Mouse (Mus musculus) heart, postnatal 0 days (tissue): ENCODE results near the gene Tdrd9. TPM values are rescaled to one million over a fixed set of nuclear protein-coding genes. Genes with fewer than 3 reads are reported as not detected.

Source experiments
- ATAC-seq: fragments of 200-750 bp; cut with Nextera tagmentation; 2 replicates; pipeline ENCODE4 v1.8.0; 2017; ENCODE audit warnings: low read depth, moderate number of reproducible peaks, moderate library complexity; ENCODE audit not compliant: insufficient read depth
- DNase-seq: peaks from one replicate; pipeline ENCODE4 v3.0.0-alpha.2; 2016; ENCODE audit warnings: low spot score
- H3K27ac ChIP-seq: fragments of 300-500 bp; sonication (generic); 2 replicates; pipeline ENCODE4 v1.5.1; 2014; ENCODE audit warnings: low read depth, mild to moderate bottlenecking
- H3K27me3 ChIP-seq: fragments of 300-500 bp; sonication (generic); 2 replicates; pipeline ENCODE4 v1.6.1; 2014; ENCODE audit warnings: low read length, mixed read lengths; ENCODE audit not compliant: control insufficient read depth, insufficient read depth
- H3K36me3 ChIP-seq: fragments of 300-500 bp; sonication (generic); replicated peaks from 2 replicates; pipeline ENCODE4 v1.6.1; 2014; ENCODE audit warnings: low read length, mixed read lengths; ENCODE audit not compliant: control insufficient read depth, insufficient read depth
- H3K4me1 ChIP-seq: fragments of 300-500 bp; sonication (generic); 2 replicates; pipeline ENCODE4 v1.6.1; 2014; ENCODE audit warnings: antibody characterized with exemption; ENCODE audit not compliant: control insufficient read depth, insufficient read depth
- H3K4me2 ChIP-seq: fragments of 300-500 bp; sonication (generic); 2 replicates; pipeline ENCODE4 v1.6.1; 2014; ENCODE audit warnings: low read depth, mild to moderate bottlenecking, low read length, moderate library complexity
- H3K4me3 ChIP-seq: fragments of 300-500 bp; sonication (generic); 2 replicates; pipeline ENCODE4 v1.5.1; 2014; ENCODE audit warnings: low read depth, low read length
- H3K9ac ChIP-seq: fragments of 300-500 bp; sonication (generic); replicated peaks from 2 replicates; pipeline ENCODE4 v1.6.1; 2014; ENCODE audit warnings: low read depth, low read length, mixed read lengths
- H3K9me3 ChIP-seq: fragments of 300-500 bp; sonication (generic); replicated peaks from 2 replicates; pipeline ENCODE4 v1.6.1; 2016; ENCODE audit warnings: low read length; ENCODE audit not compliant: control insufficient read depth
- CTCF ChIP-seq: IDR thresholded peaks from 2 replicates; pipeline ENCODE4 v1.5.1; 2016; ENCODE audit warnings: antibody characterized with exemption, control low read depth, low read depth
- EP300 ChIP-seq: IDR thresholded peaks from 2 replicates; pipeline ENCODE4 v1.6.1; 2016; ENCODE audit warnings: antibody characterized with exemption, low read depth
- WGBS: fragments of 180-500 bp; shearing (Covaris S2); extraction: QIAGEN DNeasy Blood & Tissue Kit; methylation state at CpG from one replicate; pipeline ENCODE4 v1.1.7; 2014; 5-methylcytosine and 5-hydroxymethylcytosine counted together
- polyA plus RNA-seq: library from polyadenylated mRNA; unstranded; fragments of >200 nt; fragmentation: Nextera tagmentation; extraction: Ambion mirVana; gene quantifications from 2 replicates; pipeline ENCODE4 v1.2.1, GENCODE M21; 2015
- total RNA-seq: library from RNA; depleted of rRNA; stranded (reverse); fragments of >200 nt; gene quantifications from 2 replicates; pipeline ENCODE4 v1.2.3, GENCODE M21; 2014; ENCODE audit warnings: low replicate concordance

Gene Tdrd9
- total and polyA plus RNA-seq, 2 experiments from 2014 or later = 0.11 TPM; not detected in 1

DNA sequence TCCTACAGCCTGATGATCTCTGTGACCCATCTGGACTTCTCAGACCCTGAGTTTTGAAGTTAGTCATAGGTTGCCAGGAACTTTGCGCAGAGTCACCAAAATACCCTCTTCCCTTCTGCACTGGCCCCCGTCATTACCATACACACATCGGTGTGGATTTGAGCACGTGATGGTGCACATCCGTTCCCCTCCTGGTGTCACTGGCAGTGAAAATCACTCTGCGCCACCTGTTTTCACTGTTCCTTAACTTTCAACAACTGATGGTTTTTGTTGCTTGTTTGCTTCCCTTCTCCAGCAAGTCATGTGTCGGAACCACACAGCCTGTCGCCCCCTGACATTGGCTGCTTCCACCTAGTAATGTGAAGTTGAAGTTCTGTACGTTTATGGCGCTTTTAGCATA, 1.1 kb downstream of the Tdrd9 start:
- peaks cover 10% of the 10 kb centered on the region for H3K4me1 ChIP-seq
- H3K9me3 ChIP-seq = no peaks in the 10 kb centered on the region
- no peak overlapping the region for H3K4me2 ChIP-seq
- no peak overlapping the region for H3K9ac ChIP-seq
- H3K36me3 ChIP-seq = no peaks in the 10 kb centered on the region
- ATAC-seq (no peak), DNase-seq (no peak)
- H3K27me3 ChIP-seq = no peaks in the 10 kb centered on the region
- H3K4me3 ChIP-seq = no peak overlapping the region
- H3K27ac ChIP-seq = no peak overlapping the region
- WGBS = 85% methylated on average over 10 of the region's 10 CpGs
- no peak for TF ChIP-seq EP300
- no peak for TF ChIP-seq CTCF

DNA sequence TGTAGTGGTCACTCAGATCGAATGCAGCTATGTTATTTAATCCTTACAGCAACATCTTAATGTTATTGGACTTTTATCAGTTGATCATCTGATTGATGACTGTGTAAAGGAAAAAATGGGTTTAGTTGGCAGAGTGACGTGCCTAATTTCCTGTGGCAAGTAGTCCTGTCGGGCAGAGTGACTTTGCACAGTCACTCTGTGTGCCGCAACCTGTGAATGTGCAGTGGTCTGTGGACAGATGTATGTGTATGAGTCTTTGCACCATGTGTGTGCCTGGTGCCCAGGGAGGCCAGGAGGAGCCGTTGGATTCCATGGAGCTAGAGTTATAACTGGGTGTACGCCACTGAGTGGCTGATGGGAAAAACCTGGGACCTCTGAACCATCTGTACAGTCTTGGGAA, 3.2 kb downstream of the Tdrd9 start:
- H3K4me1 ChIP-seq = peaks cover 14% of the 10 kb centered on the region
- no peak overlapping the region for H3K4me3 ChIP-seq
- H3K9me3 ChIP-seq = no peaks in the 10 kb centered on the region
- no peak for TF ChIP-seq CTCF
- no peak for TF ChIP-seq EP300
- no peaks in the 10 kb centered on the region for H3K36me3 ChIP-seq
- no peak overlapping the region for H3K27ac ChIP-seq
- no peak for DNase-seq
- H3K27me3 ChIP-seq = no peaks in the 10 kb centered on the region
- H3K4me2 ChIP-seq = no peak overlapping the region
- 79% methylated on average over 6 of the region's 6 CpGs for WGBS
- no peak overlapping the region for H3K9ac ChIP-seq
- ATAC-seq = no peak

DNA sequence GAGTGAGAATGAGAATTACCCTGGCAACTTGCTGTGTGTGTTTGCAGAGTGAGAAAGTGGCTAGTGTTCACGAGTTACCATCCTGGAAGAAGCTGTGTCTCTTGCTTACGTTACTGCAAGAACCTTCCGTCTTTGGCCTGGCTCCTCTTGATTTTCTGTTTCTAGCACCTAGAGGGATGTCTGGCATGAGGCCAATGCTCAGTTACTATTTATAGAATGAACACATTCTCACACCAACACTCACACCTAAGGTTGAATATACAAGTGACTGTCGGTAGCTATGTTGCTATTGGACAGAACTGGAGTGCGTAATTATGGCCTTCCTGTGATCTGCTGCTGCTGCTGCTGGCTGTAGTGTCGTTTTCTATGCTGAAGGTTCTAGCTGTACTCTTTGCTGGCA, 5.8 kb downstream of the Tdrd9 start:
- Histone ChIP-seq H3K9me3 (no peaks in the 10 kb centered on the region), H3K4me3 (no peak overlapping the region), H3K9ac (no peak overlapping the region), H3K27me3 (no peaks in the 10 kb centered on the region), H3K36me3 (no peaks in the 10 kb centered on the region), H3K27ac (peak overlapping the region; percentile 81), H3K4me2 (peak overlapping the region; percentile 15; the same call in 1 of the 2 replicates), H3K4me1 (peaks cover 14% of the 10 kb centered on the region)
- WGBS = 15% methylated on average over 6 of the region's 6 CpGs
- ATAC-seq = peak; percentile 83
- peak; percentile 81 for DNase-seq
- no peak for TF ChIP-seq CTCF
- TF ChIP-seq EP300 = no peak

DNA sequence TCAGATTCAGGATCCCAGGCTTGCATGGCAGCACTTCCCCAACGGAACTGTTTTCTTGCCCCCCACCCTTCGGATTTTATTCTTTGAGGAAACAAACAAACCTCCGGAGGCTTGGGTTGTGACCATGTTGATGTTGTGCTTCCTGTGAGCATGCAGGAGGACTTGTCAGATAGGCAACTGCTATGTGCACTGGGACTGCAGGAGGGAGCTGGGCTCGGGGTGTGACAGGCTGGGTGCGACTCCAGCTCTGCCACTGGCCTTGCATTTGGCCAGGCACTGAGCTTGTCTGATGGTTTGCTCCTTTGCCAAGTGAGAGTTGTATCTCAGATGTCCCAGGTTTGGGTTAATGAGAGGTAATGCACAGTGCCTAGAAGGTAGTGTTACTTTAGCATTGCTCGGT, 6.9 kb downstream of the Tdrd9 start:
- DNase-seq (no peak), ATAC-seq (no peak)
- H3K4me1 ChIP-seq = peaks cover 14% of the 10 kb centered on the region
- no peaks in the 10 kb centered on the region for H3K36me3 ChIP-seq
- 65% methylated on average over 6 of the region's 6 CpGs for WGBS
- no peaks in the 10 kb centered on the region for H3K9me3 ChIP-seq
- TF ChIP-seq CTCF = no peak
- TF ChIP-seq EP300 = no peak
- H3K27me3 ChIP-seq = no peaks in the 10 kb centered on the region
- H3K4me3 ChIP-seq = no peak overlapping the region
- H3K4me2 ChIP-seq = no peak overlapping the region
- H3K9ac ChIP-seq = no peak overlapping the region
- H3K27ac ChIP-seq = 0 out of 2 replicates have a peak overlapping the region, but pooled peaks have one; percentile 81

DNA sequence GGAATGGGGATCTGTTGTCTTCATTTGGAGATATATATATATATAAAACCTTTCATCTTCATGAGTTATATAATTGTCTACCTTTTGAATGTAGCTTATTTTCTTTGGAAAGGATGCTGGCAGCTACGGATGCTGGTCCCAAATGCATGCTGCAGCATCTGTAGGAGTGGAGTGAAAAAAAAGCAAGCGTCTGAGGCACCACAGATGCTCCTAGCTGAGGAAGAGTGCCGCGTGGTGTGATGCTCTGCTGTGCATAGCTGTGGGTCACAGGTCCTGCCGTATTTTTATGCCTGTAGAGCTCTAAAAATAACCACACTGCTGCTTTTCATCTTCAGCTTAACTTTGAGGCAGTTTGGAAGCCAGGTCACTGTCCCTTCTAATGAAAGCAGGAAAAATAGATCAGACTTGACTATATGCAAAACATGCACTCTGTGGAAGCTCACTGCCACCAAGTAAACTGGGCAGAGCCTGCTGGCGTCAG, 9.6 kb downstream of the Tdrd9 start, which contains the start of gene Rd3l:
TSS of gene Rd3l (minus strand) at position 431 of the 481 bp plus-strand sequence.
- no peaks in the 10 kb centered on the region for H3K9me3 ChIP-seq
- H3K4me2 ChIP-seq = no peak within 1 kb of the TSS
- peak; percentile 10 for DNase-seq
- no peaks in the 10 kb centered on the region for H3K36me3 ChIP-seq
- H3K4me3 ChIP-seq = no peak within 1 kb of the TSS
- H3K27me3 ChIP-seq = no peaks in the 10 kb centered on the region
- 23% methylated on average over 6 of the region's 6 CpGs for WGBS
- no peak within 1 kb of the TSS for H3K9ac ChIP-seq
- H3K27ac ChIP-seq = 0 out of 2 replicates have a peak within 1 kb of the TSS, but pooled peaks have one; percentile 3
- peaks cover 14% of the 10 kb centered on the region for H3K4me1 ChIP-seq
- ATAC-seq = no peak
- no peak for TF ChIP-seq CTCF
- TF ChIP-seq EP300 = no peak

DNA sequence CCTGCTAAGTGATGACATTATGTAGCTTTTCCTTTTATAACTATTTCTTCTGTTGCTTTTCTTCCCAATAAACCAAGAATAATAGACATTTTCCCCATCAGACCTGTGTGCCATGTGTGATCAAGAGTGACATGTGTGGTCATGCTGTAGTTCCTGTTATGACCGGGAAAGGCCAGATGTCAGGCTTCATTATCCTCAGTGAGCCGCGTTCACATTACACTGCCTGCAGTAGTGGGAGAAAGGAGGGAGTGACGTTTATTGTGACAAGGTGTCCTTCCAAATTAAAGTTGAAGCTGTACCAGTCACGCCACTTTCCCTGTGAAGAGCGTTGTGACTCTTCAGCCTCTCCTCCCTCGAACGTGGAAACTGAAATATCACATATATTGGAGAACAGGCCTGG, 10.5 kb downstream of the Tdrd9 start:
- H3K27ac ChIP-seq = no peak overlapping the region
- TF ChIP-seq CTCF (no peak), EP300 (no peak)
- peaks cover 12% of the 10 kb centered on the region for H3K4me1 ChIP-seq
- no peak overlapping the region for H3K4me2 ChIP-seq
- no peak overlapping the region for H3K4me3 ChIP-seq
- ATAC-seq = no peak
- H3K27me3 ChIP-seq = no peaks in the 10 kb centered on the region
- H3K36me3 ChIP-seq = no peaks in the 10 kb centered on the region
- no peak overlapping the region for H3K9ac ChIP-seq
- no peaks in the 10 kb centered on the region for H3K9me3 ChIP-seq
- 76% methylated on average over 8 of the region's 8 CpGs for WGBS
- DNase-seq = no peak
